Mouse (Mus musculus): ENCODE measurements around the gene Btd.
"Not testable (repeated sequence)": the region's sequence is repeated elsewhere in the genome, so short reads cannot be mapped to it uniquely, and the experiment has no call there.

Btd gene

DNA sequence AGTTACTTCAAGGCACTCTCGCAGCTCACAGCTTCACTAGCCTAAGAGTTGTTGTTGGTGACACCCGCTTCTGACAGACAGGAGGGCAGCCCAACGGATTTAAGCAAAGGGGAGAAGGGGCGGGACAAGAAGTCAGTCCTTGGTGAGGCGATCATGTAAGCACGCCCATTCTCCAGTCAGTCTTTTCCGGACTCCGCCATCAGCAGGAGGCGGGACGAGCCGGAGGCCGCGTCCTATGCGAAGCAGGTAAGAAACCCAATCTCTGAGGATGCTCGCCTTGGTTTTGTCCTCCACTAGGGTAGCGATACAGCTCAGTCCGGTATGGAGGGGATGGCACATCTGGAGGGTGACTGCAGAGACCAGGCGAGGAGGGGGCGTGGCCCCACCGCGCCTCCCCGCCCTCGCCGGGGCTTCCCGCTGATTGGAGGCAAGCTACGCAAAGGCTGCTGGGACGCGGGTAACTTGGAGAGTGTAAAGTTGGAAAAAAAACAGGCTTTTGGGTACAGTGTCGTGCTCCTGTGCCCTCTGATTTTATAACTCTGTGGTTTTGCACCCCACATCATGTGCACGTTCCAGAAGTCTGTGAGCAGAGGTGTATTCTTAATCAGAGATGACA, at the start of gene Btd, which contains the start of gene Hacl1:
Gene Btd (plus strand): TSS at position 139 of the 616 bp plus-strand sequence.
Gene Hacl1 (minus strand): TSS at position 397 of the 616 bp plus-strand sequence.
- DNase-seq: peak; percentile 86 to 89

DNA sequence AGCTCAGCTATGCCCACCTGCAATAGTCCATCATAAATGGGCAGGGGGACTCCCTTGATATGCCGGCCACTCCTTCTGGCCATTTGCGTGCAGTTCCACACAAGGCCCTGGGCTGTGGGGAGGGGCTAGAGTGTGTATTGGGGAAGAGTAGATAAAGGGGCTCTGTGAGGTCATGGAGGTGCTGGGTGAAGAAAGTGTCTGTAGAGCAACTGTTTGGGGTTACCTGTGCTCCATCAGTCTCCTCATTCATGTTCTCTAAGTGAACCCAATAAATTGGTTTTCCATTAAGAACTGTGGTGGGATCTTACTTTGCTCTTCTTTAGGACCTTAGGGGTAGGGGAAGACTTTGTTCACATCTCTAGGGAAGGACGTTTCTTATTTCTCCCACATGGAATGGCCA, 49.6 kb upstream of the Btd start, which contains the start of gene Colq:
Gene Colq (minus strand): TSS at position 101 of the 400 bp plus-strand sequence.
- no peak for DNase-seq

DNA sequence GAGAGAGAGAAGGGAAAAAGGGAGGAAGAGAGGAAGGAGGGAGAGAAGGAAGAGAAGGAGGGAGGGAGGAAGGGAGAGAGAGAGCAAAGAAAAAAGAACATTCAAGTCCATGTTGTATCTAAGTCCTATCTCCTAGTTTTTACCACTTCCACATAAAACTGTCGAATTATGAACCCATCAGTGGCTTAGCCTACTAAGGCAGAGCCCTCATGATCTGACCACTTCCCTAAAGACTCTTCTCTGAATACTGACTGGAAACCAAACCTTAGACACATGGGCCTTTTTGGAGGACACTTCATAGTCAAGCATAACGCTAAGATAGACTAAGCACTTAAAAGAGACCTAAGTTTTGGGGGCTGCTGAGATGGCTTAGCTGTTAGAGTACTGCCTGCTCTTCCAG, 47.8 kb upstream of the Btd start:
- DNase-seq: no peak

DNA sequence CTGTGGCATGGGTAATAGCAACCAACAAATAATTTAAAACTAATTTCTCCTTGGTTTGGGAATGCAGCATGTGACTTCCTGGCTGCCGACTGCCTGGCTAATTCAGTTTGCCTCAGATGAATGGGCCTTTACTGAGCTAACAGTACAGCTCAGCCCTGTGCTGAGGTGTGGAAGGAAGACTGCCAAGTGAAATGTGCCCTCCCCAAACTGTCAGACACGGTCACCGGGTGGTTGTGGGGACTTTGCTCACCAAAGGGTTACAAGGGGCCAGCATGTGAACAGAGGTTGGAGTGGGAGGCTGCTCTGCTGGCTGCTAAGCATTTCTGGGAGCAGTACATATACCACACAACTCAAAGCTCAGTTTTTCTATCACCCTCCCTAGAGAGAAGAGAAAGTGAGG, 46.1 kb upstream of the Btd start:
- no peak for DNase-seq

DNA sequence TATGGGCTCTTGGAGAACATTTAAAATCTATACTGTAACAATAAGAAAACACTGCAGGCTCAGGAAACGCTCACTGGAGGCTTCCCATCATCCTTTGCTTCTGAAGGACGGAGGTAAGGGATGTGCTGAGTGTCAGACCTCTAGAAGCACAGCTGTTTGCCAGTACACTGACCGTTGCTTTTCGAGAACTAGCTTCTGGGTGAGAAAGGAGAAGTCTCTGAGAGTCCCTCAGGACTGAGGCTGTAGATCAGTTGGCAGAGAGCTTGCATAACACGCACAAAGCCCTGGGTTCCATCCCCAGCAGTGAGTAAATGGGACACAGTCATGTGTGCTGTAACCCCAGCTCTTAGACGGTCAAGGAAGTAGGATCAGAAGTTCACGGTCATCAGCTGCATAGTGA, 44.4 kb upstream of the Btd start:
- no peak for DNase-seq

DNA sequence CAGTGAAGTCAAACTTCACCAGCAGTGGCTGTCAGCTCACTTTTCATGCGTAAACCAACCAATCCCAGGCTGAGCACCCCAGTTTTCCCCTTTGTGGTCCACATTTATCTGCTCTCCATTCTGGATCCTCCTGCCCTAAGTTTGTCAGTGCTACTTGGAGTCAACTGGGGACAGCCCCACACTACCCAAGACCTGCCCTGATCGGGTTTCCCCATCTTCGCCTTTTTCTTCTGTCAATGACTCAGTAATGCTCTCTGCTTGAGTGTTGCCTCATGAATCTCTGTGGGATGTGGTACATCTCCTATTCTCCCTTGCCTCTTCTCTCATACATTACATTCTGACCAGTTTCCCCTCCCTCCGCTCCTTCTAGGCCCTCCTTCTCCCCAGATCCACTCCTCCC, 43.4 kb upstream of the Btd start:
- DNase-seq: no peak

DNA sequence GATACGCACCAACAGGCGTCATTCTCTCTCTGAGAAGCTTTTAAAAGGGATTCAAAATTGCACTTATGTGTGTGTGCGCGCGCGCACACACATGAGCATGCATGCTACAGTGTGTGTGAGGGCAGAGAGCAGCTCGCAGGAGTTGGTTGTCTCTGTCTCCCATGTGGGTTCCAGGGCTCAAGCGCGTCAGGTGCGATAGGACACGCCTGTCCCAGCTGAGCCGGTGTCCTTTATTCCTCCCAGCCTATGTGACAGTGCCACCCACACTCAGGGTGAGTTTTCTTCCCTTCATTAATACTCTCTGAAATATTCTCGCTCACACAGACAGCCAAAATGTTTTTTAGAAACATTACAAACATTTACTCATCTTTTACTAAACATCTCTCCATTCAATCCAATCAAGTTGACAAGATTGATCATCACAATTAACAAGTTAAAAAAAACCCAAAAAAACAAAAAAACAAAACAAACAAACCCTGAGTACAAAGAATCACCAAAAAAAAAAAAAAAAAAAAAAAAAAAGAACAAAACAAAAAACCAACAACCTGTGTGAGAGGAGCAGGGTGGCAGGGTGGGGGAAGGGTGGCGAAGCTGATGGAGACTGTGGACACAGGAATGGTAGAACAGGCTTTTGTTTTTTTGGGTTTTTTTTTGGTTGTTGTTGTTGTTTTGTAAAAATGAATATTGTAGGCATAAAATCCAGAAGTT, 38.8 kb upstream of the Btd start:
- DNase-seq: no peak

DNA sequence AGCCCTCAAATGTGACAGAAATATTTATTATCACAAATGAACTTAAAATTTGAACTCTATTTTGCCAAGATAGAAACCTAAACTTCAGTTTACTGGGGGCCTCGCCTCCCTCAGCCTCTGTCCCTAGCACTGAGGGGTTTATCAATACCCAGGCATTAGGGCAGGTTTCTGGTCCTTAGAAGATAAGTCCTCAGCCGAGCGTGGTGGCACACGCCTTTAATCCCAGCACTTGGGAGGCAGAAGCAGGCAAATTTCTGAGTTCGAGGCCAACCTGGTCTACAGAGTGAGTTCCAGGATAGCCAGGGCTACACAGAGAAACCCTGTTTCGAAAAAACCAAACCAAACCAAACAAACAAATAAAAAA, 38.2 kb upstream of the Btd start:
- DNase-seq: not testable (repeated sequence)

DNA sequence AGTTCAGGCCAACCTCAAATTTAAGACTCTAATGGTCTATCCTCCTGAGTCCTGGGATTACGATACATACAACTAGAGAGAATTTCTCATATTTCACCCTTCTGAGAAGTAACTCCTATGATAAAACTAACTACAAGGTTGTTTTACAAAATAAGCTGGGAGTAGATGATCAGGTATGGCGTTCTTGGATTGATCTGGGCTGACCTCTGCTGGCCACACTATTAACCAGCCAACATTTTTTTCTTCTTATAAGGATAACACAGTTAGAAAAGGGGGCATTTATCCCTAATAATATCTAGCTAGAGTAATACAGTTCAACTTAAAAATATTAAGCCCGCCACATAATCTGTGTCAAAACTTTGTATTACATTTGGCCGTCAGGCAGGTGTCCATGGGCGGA, 35.9 kb upstream of the Btd start:
- DNase-seq: peak; percentile 55 to 65

DNA sequence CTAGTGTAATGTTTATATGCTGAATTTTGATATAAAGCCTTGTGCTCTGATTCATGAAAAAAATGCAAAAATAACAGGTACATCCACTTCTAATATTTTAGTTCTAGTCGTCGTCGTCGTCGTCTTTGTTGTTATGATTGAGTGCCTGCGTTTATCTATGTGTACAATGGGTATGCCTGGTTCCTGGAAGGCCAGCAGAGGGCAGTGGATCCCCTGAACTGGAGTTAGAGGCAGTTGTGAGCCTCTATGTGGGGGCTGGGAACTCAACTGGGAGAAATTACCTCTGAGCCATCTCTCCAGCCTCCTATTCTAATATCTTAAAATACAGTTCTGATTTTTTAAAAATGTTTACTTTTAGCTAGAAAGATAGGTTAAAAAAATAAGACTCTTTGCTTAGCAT, 35.3 kb upstream of the Btd start:
- peak; percentile 47 to 50 for DNase-seq

DNA sequence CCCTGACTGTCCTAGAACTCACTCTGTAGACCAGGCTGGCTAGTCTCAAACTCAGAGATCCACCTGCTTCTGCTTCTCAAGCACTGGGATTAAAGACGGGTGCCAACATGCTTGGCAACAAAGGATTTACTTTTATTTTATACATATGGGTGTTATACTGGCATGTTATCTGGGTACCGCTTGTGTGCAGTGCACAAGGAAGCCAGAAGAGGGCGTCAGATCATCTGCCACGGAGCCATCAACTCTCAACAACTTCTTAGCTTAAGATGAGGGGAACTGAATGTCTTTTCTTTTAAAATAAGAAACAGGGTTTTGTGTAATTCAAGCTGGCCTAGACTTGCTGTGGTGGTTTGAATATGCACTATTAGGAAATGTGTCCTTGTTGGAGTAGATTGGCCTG, 28.8 kb upstream of the Btd start:
- DNase-seq: no peak

DNA sequence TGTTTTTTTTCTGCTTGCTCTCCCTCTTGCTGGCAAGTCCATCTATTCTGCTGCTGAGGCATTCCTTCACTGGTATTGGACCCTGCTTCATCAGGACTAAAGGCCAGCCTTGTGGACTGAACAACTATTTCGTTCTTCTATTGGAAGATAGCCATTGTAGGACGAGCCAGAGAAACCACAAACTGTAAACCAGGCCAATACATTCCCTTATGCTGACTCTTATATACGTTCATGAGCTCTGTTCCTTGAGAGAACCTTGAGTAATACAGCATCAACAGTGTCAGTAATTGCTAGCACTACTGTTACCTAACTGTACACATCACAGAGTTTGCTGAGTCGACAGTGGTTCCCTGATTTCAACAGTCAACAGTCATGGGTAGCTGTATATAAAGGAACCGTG, 27.2 kb upstream of the Btd start:
- no peak for DNase-seq

DNA sequence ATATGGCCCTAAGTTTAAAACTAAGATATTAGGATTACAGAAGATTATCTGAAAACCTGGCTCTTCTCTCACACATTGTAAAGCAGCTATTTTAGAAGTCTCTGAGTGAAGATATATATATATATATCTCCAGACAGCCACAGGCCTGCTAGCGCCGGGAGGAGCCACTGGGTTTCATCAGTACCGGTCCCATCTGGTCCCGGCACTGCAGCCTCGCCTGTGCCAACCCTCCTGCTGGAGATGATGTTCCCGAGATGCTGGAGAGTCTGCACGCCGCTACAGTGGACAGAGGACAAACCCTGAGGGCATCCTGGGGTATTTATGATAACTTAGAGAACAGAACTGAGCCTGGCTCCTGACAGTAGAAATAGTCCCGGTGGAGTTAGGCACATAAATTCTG, 23.6 kb upstream of the Btd start:
- DNase-seq: no peak

DNA sequence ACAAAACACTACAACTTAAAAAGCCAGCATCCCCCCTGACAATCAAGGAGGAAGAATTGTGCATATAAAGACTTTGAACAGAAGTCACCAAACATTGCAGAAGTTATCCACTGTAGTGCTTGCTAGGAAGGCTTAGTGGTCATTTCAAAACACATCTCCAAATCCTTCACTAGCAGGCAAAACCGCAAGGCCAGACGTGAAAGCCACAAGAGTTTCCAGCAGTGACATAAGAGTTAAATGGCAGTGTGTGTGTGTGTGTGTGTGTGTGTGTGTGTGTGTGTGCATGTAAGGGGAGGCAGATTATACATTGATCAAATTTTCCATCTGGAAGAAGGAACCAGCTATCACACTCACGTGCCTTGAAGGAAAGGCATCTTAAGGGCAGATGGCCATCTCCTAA, 22.8 kb upstream of the Btd start:
- DNase-seq: no peak

DNA sequence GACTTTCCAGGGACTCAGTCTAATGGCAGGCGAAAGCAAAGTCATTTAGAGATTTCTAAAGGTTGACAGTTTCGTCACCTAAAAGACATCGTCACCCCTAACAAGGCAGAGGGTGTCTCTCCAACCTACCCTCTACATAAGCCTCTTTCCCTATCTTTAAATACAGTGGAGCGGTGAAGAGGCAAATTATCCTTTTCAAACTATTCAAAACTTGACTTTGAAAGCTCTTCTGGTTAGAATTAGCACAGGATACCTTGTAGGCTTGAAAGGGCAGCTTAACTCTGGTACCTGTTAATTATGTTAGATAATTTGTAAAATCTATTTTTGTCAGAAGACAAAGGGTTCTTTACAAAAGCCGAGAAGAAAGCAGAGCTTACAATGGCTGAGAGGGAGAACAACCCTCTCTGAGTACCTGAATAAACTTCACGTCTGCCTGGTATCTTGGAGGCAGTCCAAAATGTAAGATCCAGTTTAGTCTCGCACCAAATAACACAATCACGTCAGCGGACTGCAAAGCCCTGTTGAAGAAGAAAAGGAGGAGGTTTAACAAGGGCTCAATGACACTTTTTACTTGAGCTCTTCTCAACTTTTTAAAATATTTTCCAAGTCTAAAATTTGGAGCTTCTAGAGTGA, 20.1 kb upstream of the Btd start:
- DNase-seq: no peak

DNA sequence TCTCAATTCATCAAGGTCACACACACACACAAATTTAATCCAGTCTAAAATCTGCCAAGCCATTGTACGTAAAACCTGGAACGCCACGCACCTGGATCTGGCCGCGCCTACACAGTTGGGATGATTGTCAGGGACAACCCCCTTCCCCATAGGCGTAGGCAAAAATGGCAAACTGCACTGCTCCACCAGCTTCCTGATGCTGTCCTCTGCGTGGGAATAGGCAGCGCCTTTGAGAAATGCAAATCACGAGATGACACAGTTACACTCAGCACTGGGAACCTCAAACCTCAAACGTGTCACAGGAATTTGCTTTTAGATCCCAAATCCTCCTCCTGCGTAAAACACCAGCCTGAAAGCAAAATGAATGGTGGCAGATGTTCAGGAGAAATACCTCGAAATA, 18.1 kb upstream of the Btd start:
- DNase-seq: no peak

DNA sequence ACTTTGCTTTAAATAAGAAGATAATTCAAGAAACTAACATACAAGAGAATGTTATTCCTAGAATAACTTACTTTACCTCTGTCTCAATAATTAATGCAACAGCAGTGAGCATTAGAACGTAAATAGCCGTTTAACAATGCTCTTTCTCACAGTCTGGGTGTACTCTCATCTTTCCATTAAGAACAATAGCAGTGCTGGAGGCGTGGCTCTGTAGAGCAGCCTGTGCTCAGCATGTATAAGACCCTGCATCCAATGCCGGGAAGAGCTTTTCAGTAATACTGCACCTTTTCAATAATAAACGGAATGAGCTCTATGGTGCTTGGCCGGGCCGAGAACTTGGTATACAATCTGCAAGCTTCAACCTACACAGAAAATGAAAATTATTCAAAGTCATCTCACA, 10.2 kb upstream of the Btd start:
- DNase-seq: no peak

DNA sequence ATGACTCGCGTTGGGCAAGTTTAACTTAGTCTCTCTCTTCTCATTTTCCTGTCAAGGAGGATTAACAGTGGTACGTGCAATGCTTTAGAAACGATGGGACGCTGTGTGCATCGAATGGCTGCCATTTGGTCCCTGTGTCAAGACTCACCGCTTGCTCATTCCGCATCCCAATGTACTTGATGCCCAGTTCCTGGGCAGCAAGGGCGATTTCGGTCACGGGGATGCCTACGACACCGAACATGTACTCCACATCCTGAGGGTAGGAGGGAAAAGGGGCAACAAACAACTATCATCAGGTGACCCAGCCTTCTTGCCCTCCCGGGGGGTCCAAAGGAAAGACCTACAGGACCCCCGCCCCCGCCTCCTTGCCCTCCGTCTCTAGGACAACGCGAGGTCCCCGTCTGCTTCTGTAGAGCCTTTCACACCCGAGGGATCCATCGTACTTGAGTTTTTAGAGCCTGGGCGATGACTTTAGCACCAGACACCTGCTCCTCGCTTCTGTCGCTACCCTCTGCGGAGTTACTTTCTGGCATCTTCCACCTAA, 410 bp upstream of the Btd start, which contains the start of gene Gm49387:
Gene Gm49387 (minus strand): TSS at position 533 of the 544 bp plus-strand sequence.
- DNase-seq: peak; percentile 59 to 60

DNA sequence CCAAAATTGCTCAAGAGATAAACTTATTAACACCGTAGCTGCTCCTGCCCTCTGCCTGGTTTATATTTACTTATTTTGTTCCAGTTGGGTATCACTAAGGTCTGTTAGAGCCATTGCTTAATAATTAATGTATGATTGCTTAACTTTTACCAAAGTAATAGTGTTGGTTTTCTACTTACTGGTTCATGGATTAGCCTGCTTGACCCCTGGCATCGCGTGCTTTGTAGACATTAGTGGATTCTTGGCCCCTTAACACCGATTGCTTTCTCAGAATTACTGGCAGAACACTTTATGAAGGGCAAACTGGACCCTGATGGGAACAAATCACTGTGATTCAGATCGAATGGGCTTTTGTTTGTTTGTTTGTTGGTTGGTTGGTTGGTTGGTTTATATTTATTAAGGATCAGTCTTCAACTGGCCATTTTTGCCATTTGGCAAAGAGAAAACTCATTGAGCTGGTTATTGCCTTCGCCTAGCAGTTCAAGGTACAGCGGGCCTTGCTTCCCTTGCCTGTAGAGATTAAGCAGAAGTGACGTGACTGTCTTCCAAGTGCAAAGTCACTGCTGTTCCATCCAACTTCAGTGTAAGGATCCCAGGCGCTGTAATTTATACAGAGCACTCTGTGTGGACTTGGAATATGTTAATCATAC, 803 bp downstream of the Btd start:
- no peak for DNase-seq

DNA sequence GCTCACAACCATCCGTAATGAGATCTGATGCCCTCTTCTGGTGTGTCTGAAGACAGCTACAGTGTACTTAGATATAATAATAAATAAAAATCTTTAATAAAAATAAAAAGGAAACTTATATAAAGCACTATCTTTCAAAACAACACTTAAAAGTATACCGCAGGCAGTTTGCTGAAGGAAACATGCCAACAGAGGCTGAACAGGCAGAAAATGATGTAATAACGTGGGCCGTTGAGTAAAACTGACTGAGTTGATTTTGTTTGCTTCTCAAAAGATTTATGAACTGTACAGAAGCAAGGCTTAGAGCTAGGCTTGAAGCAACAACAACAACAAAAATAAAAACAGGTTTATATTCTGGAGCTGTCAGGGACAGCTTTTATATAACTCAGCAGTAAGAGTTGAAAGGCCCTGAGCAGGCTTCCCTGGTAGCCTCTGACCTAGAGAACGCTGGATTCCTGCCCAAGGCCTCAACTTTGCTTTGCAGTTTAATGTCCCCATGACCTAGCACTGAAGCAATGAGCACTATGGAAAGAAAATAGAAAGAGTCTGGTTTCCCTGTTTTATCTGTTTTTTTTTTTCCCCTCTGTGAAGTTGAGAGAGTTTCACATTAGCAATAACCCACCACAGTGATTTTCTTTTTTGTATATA, 3.5 kb downstream of the Btd start:
- DNase-seq: no peak

DNA sequence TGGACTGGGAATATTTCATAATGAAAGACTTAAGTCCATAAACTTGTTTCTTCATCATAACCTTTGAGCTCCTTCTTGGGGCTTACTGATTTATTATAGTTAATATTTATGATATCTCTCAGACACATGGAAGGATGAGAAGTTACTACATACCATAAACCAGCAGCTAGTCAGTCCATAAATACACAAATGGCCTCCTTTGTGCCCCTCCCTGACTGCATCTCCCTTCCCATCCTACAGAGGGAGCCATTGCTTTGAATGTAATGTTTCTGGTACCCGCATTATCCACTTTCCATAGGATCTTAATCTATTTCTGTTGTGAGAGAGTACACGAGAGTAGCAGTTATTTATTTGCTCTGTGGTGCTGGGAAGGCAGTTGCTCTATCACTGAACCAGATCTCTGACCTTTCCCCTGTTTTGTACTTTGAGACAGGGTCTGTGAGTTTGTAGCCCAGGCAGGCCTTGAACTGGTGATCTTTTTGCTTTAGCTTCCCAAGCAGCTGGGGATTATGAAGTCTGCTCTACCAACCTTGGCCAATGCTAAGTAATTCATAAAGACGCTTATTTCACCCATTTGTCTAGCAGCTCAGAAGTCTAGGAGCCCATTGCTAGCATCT, 4.2 kb downstream of the Btd start:
- no peak for DNase-seq

DNA sequence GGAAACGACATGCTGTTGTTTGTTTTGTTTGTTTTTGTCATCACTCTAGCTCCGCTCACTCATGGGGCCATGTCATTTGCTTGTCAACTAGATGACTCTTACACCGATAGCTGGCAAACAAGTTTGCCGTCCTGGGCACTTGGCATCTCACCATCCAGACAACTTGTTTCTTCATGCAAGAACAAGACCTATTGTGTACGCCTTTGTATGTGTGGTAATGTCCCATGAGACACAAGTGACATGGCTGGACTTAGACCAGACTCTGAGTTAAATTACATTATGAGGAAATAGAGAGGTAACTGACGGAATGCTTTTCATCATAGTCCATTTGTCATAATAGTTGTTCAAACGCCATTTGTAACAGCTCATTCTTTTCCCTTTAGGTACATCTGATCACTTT, 5.1 kb downstream of the Btd start:
- DNase-seq: no peak

All from cerebellum, postnatal 10 days (tissue).